Mouse (Mus musculus) gastrocnemius, postnatal 10 days (tissue): ENCODE results near the gene Eps8l1. TPM values are rescaled to one million over a fixed set of nuclear protein-coding genes. Genes with fewer than 3 reads are reported as not detected.

Experiments used
- microRNA-seq, 2 experiments: library from miRNA; unstranded; fragments of <30 nt; microRNA quantifications; one replicate each; pipeline ENCODE4 v1.2.0; 2021
- total RNA-seq, 2 experiments: library from RNA; stranded (reverse); gene quantifications; 2 replicates each; pipeline ENCODE4 v1.2.3; 2021

The Eps8l1 gene
- total RNA-seq, 2 experiments from 2014 or later = 2.2 to 3.5 TPM

Small RNA genes lying within 50 kb of the gene (microRNA-seq; reads per million reads assigned to microRNA genes)
- gene Gm24605 = 0 reads per million in 2 experiments

Other genes with a start within 250 kb of the Eps8l1 start
- not detected for gene Lilra5, start 222.9 kb upstream of the Eps8l1 start, total RNA-seq
- not detected for gene Ncr1, start 123.0 kb upstream of the Eps8l1 start, total RNA-seq
- under 1 TPM in 1 of 2 experiments, not detected in 1; 0.20 TPM for gene Gp6, start 62.9 kb upstream of the Eps8l1 start, total RNA-seq
- 10 to 100 TPM; 14.3 to 18.9 TPM for gene Rdh13, start 15.0 kb upstream of the Eps8l1 start, total RNA-seq
- 10 to 100 TPM; 37.9 to 52.6 TPM for gene Ppp1r12c, start 41.0 kb downstream of the Eps8l1 start, total RNA-seq
- 100 to 1,000 TPM; 288 to 386 TPM for gene Tnnt1, start 55.7 kb downstream of the Eps8l1 start, total RNA-seq
- gene Tnni3, start 63.6 kb downstream of the Eps8l1 start, total RNA-seq = 1 to 10 TPM; 1.4 to 2.3 TPM
- gene Dnaaf3, start 71.8 kb downstream of the Eps8l1 start, total RNA-seq = under 1 TPM; 0.14 to 0.23 TPM
- gene Syt5, start 86.9 kb downstream of the Eps8l1 start, total RNA-seq = under 1 TPM; 0.16 to 0.25 TPM
- gene Ptprh, start 143.4 kb downstream of the Eps8l1 start, total RNA-seq = not detected
- gene Tmem86b, start 170.7 kb downstream of the Eps8l1 start, total RNA-seq = 1 to 10 TPM; 4.6 to 5.2 TPM
- 10 to 100 TPM; 53.0 to 58.1 TPM for gene Ppp6r1, start 198.3 kb downstream of the Eps8l1 start, total RNA-seq
- 10 to 100 TPM; 22.1 to 23.3 TPM for gene Hspbp1, start 224.4 kb downstream of the Eps8l1 start, total RNA-seq
- 1 to 10 TPM; 3.3 to 4.6 TPM for gene Brsk1, start 229.9 kb downstream of the Eps8l1 start, total RNA-seq